Mouse (Mus musculus): Measurements from ENCODE around the gene Src.

- TF ChIP-seq ZNF384 (IDR thresholded peaks at IDR 0.05; ENCODE audit: low read depth, low read length) (no peak), MAFK (IDR thresholded peaks at IDR 0.05; ENCODE audit: insufficient read depth, low read depth, low read length) (no peak)
Observed at GRCm38 (mm10) chr2:157425643-157425988, 7.4 kb downstream of the Src start.
